Mouse (Mus musculus): ENCODE results near the gene Cenpf. TPM values are rescaled to one million over a fixed set of nuclear protein-coding genes. Genes with fewer than 3 reads are reported as not detected.
A peak's percentile ranks its signal among the peaks of the same experiment; 100 is the strongest.

The Cenpf gene
- polyA plus RNA-seq, 1 experiment = 5.4 TPM

- no peak for TF ChIP-seq MAX (IDR thresholded peaks at IDR 0.05)
- no peak for TF ChIP-seq USF1 (IDR thresholded peaks at IDR 0.05; ENCODE audit: low read depth)
- TF ChIP-seq FOSL1 (IDR thresholded peaks at IDR 0.05; ENCODE audit: insufficient read depth, low read length, poor library complexity, severe bottlenecking) = no peak
- no peak for TF ChIP-seq CTCF (IDR thresholded peaks at IDR 0.05; ENCODE audit: control insufficient read depth, insufficient read depth, insufficient read length)
- no peak for TF ChIP-seq MYOG (IDR thresholded peaks at IDR 0.05; ENCODE audit: control insufficient read depth, extremely low read depth, insufficient read length)
- no peak for TF ChIP-seq MYOD1 (IDR thresholded peaks at IDR 0.05; ENCODE audit: control insufficient read depth, insufficient read length, low read depth)
- no peak for TF ChIP-seq CEBPB (IDR thresholded peaks at IDR 0.05; ENCODE audit: low read depth)
- H3K79me2 ChIP-seq (ENCODE audit: control insufficient read depth, insufficient read depth) = no peaks in the 10 kb centered on the region
Measured at GRCm38 (mm10) chr1:189644700-189645345, 43.1 kb downstream of the Cenpf start.

GRCm38 (mm10) chr1:189639581-189639980 is 48.3 kb downstream of the Cenpf start:
- Histone ChIP-seq H3K27me3 (ENCODE audit: control insufficient read depth, insufficient read depth, insufficient read length) (no peaks in the 10 kb centered on the region), H3ac (ENCODE audit: control insufficient read depth, insufficient read length, low read depth) (no peak overlapping the region), H3K4me3 (ENCODE audit: insufficient read depth, poor library complexity, severe bottlenecking) (no peak overlapping the region), H3K79me3 (ENCODE audit: low read depth) (no peaks in the 10 kb centered on the region), H3K79me2 (ENCODE audit: control insufficient read depth, insufficient read depth) (no peaks in the 10 kb centered on the region), H3K36me3 (ENCODE audit: control insufficient read depth, insufficient read depth) (peaks cover 34% of the 10 kb centered on the region)
- TF ChIP-seq USF1 (IDR thresholded peaks at IDR 0.05; ENCODE audit: low read depth) (no peak), FOSL1 (IDR thresholded peaks at IDR 0.05; ENCODE audit: insufficient read depth, low read length, poor library complexity, severe bottlenecking) (no peak), MYOG (IDR thresholded peaks at IDR 0.05; ENCODE audit: control insufficient read depth, extremely low read depth, insufficient read length) (no peak), MAX (IDR thresholded peaks at IDR 0.05) (no peak)

More at GRCm38 (mm10) chr1:189644700-189645345, 43.1 kb downstream of the Cenpf start:
- H3K4me3 ChIP-seq (ENCODE audit: insufficient read depth, poor library complexity, severe bottlenecking) = no peak overlapping the region
- peak overlapping the region; percentile 12 for H3ac ChIP-seq (ENCODE audit: control insufficient read depth, insufficient read length, low read depth)
- H3K36me3 ChIP-seq (ENCODE audit: control insufficient read depth, insufficient read depth) = peaks cover 84% of the 10 kb centered on the region
- H3K27me3 ChIP-seq (ENCODE audit: control insufficient read depth, insufficient read depth, insufficient read length) = no peaks in the 10 kb centered on the region
- no peaks in the 10 kb centered on the region for H3K79me3 ChIP-seq (ENCODE audit: low read depth)

GRCm38 (mm10) chr1:189633791-189634190 is 54.1 kb downstream of the Cenpf start:
- Histone ChIP-seq H3K27me3 (ENCODE audit: control insufficient read depth, insufficient read depth, insufficient read length) (no peaks in the 10 kb centered on the region), H3K79me3 (ENCODE audit: low read depth) (no peaks in the 10 kb centered on the region), H3K4me3 (ENCODE audit: insufficient read depth, poor library complexity, severe bottlenecking) (no peak overlapping the region), H3ac (ENCODE audit: control insufficient read depth, insufficient read length, low read depth) (no peak overlapping the region), H3K36me3 (ENCODE audit: control insufficient read depth, insufficient read depth) (no peaks in the 10 kb centered on the region), H3K79me2 (ENCODE audit: control insufficient read depth, insufficient read depth) (no peaks in the 10 kb centered on the region)
- TF ChIP-seq MAX (IDR thresholded peaks at IDR 0.05) (no peak), USF1 (IDR thresholded peaks at IDR 0.05; ENCODE audit: low read depth) (no peak), CTCF (IDR thresholded peaks at IDR 0.05; ENCODE audit: control insufficient read depth, insufficient read depth, insufficient read length) (no peak), CEBPB (IDR thresholded peaks at IDR 0.05; ENCODE audit: low read depth) (no peak), MYOD1 (IDR thresholded peaks at IDR 0.05; ENCODE audit: control insufficient read depth, insufficient read length, low read depth) (no peak), MYOG (IDR thresholded peaks at IDR 0.05; ENCODE audit: control insufficient read depth, extremely low read depth, insufficient read length) (no peak), FOSL1 (IDR thresholded peaks at IDR 0.05; ENCODE audit: insufficient read depth, low read length, poor library complexity, severe bottlenecking) (no peak)

- H3K79me2 ChIP-seq (ENCODE audit: control insufficient read depth, insufficient read depth) = no peaks in the 10 kb centered on the region
- TF ChIP-seq MAX (IDR thresholded peaks at IDR 0.05) (no peak), MYOD1 (IDR thresholded peaks at IDR 0.05; ENCODE audit: control insufficient read depth, insufficient read length, low read depth) (peak; percentile 7)
- no peaks in the 10 kb centered on the region for H3K36me3 ChIP-seq (ENCODE audit: control insufficient read depth, insufficient read depth)
- no peak overlapping the region for H3K4me3 ChIP-seq (ENCODE audit: insufficient read depth, poor library complexity, severe bottlenecking)
- no peak overlapping the region for H3ac ChIP-seq (ENCODE audit: control insufficient read depth, insufficient read length, low read depth)
- H3K27me3 ChIP-seq (ENCODE audit: control insufficient read depth, insufficient read depth, insufficient read length) = no peaks in the 10 kb centered on the region
- H3K79me3 ChIP-seq (ENCODE audit: low read depth) = no peaks in the 10 kb centered on the region
Measured at GRCm38 (mm10) chr1:189631906-189632675, 55.8 kb downstream of the Cenpf start.

GRCm38 (mm10) chr1:189630026-189630425 is 57.9 kb downstream of the Cenpf start:
- Histone ChIP-seq H3K4me3 (ENCODE audit: insufficient read depth, poor library complexity, severe bottlenecking) (no peak overlapping the region), H3K36me3 (ENCODE audit: control insufficient read depth, insufficient read depth) (no peaks in the 10 kb centered on the region), H3K79me2 (ENCODE audit: control insufficient read depth, insufficient read depth) (no peaks in the 10 kb centered on the region), H3K27me3 (ENCODE audit: control insufficient read depth, insufficient read depth, insufficient read length) (no peaks in the 10 kb centered on the region), H3K79me3 (ENCODE audit: low read depth) (no peaks in the 10 kb centered on the region), H3ac (ENCODE audit: control insufficient read depth, insufficient read length, low read depth) (no peak overlapping the region)
- no peak for TF ChIP-seq MAX (IDR thresholded peaks at IDR 0.05)
- no peak for TF ChIP-seq USF1 (IDR thresholded peaks at IDR 0.05; ENCODE audit: low read depth)
- TF ChIP-seq MYOG (IDR thresholded peaks at IDR 0.05; ENCODE audit: control insufficient read depth, extremely low read depth, insufficient read length) = no peak
- TF ChIP-seq CTCF (IDR thresholded peaks at IDR 0.05; ENCODE audit: control insufficient read depth, insufficient read depth, insufficient read length) = no peak
- no peak for TF ChIP-seq CEBPB (IDR thresholded peaks at IDR 0.05; ENCODE audit: low read depth)
- TF ChIP-seq MYOD1 (IDR thresholded peaks at IDR 0.05; ENCODE audit: control insufficient read depth, insufficient read length, low read depth) = no peak
- no peak for TF ChIP-seq FOSL1 (IDR thresholded peaks at IDR 0.05; ENCODE audit: insufficient read depth, low read length, poor library complexity, severe bottlenecking)

Measured in C2C12 (cell line).